Mouse (Mus musculus) midbrain, embryonic 16.5 days (tissue): ENCODE measurements around the gene Dpy19l1. TPM values are rescaled to one million over a fixed set of nuclear protein-coding genes. Genes with fewer than 3 reads are reported as not detected.

ENCODE experiments used
- polyA plus RNA-seq: library from polyadenylated mRNA; unstranded; fragments of >200 nt; fragmentation: Nextera tagmentation; extraction: Ambion mirVana; gene quantifications from 2 replicates; pipeline ENCODE4 v1.2.1, GENCODE M21; 2015

The Dpy19l1 gene
- polyA plus RNA-seq, 1 experiment from 2014 or later, result 7.6 TPM

Other genes with a start within 250 kb of the Dpy19l1 start
- gene Cypt4, start 122.1 kb upstream of the Dpy19l1 start, polyA plus RNA-seq, result not detected in 2 replicates
- 0.39 and 0.70 TPM in 2 replicates for gene Dpy19l2, start 193.2 kb upstream of the Dpy19l1 start, polyA plus RNA-seq